Mouse (Mus musculus) stomach, embryonic 16.5 days (tissue): ENCODE results near the gene Slc1a5. TPM values are rescaled to one million over a fixed set of nuclear protein-coding genes. Genes with fewer than 3 reads are reported as not detected.
A peak's percentile ranks its signal among the peaks of the same experiment; 100 is the strongest.

Experiments
- ATAC-seq: fragments of 200-750 bp; cut with Nextera tagmentation; 2 replicates; pipeline ENCODE4 v1.8.0; 2017; ENCODE audit warnings: moderate number of reproducible peaks, moderate TSS enrichment; ENCODE audit not compliant: insufficient read depth, low FRiP score
- H3K27ac ChIP-seq: fragments of 300-500 bp; sonication (generic); 2 replicates; pipeline ENCODE4 v1.5.1; 2014; ENCODE audit warnings: low read length
- H3K27me3 ChIP-seq: fragments of 300-500 bp; sonication (generic); 2 replicates; pipeline ENCODE4 v1.6.1; 2014; ENCODE audit warnings: low read length, control low read depth, mixed read lengths; ENCODE audit not compliant: control insufficient read depth, insufficient read depth
- H3K36me3 ChIP-seq: fragments of 300-500 bp; sonication (generic); 2 replicates; pipeline ENCODE4 v1.6.1; 2014; ENCODE audit warnings: low read length; ENCODE audit not compliant: control insufficient read depth, insufficient read depth
- H3K4me1 ChIP-seq: fragments of 300-500 bp; sonication (generic); 2 replicates; pipeline ENCODE4 v1.6.1; 2014; ENCODE audit warnings: low read length, control low read depth, mixed read lengths; ENCODE audit not compliant: control insufficient read depth, insufficient read depth
- H3K4me2 ChIP-seq: fragments of 300-500 bp; sonication (generic); 2 replicates; pipeline ENCODE4 v1.6.1; 2014; ENCODE audit warnings: low read depth, low read length, mixed read lengths
- H3K4me3 ChIP-seq: fragments of 300-500 bp; sonication (generic); replicated peaks from 2 replicates; pipeline ENCODE4 v1.5.1; 2014; ENCODE audit warnings: mild to moderate bottlenecking, low read length
- H3K9ac ChIP-seq: fragments of 300-500 bp; sonication (generic); 2 replicates; pipeline ENCODE4 v1.6.1; 2014; ENCODE audit warnings: low read length
- H3K9me3 ChIP-seq: fragments of 300-500 bp; sonication (generic); replicated peaks from 2 replicates; pipeline ENCODE4 v1.6.1; 2016; ENCODE audit warnings: low read length, control low read depth; ENCODE audit not compliant: control insufficient read depth
- WGBS: fragments of 180-500 bp; shearing (Covaris S2); extraction: QIAGEN DNeasy Blood & Tissue Kit; methylation state at CpG from one replicate; pipeline ENCODE4 v1.1.7; 2014; 5-methylcytosine and 5-hydroxymethylcytosine counted together
- polyA plus RNA-seq: library from polyadenylated mRNA; unstranded; fragments of >200 nt; fragmentation: Nextera tagmentation; extraction: Ambion mirVana; gene quantifications from 2 replicates; pipeline ENCODE4 v1.2.1, GENCODE M21; 2015

The Slc1a5 gene
- polyA plus RNA-seq, 1 experiment from 2014 or later: 46.6 TPM

GRCm38 (mm10) chr7:16838804-16839426 lies 57.8 kb downstream of the Slc1a5 start:
- Histone ChIP-seq H3K4me2 (no peak overlapping the region), H3K27me3 (no peaks in the 10 kb centered on the region), H3K27ac (no peak overlapping the region), H3K9ac (no peak overlapping the region), H3K4me3 (no peak overlapping the region), H3K9me3 (no peaks in the 10 kb centered on the region), H3K4me1 (peaks cover 12% of the 10 kb centered on the region), H3K36me3 (peaks cover 25% of the 10 kb centered on the region)
- WGBS: 73% methylated on average over 6 of the region's 6 CpGs
- ATAC-seq: no peak

GRCm38 (mm10) chr7:16839427-16840108 lies 58.4 kb downstream of the Slc1a5 start:
- H3K36me3 ChIP-seq: peaks cover 25% of the 10 kb centered on the region
- no peaks in the 10 kb centered on the region for H3K27me3 ChIP-seq
- H3K9me3 ChIP-seq: no peaks in the 10 kb centered on the region
- peaks cover 17% of the 10 kb centered on the region for H3K4me1 ChIP-seq
- H3K4me3 ChIP-seq: no peak overlapping the region
- 91% methylated on average over 12 of the region's 12 CpGs for WGBS
- no peak overlapping the region for H3K4me2 ChIP-seq
- ATAC-seq: no peak
- H3K27ac ChIP-seq: no peak overlapping the region
- no peak overlapping the region for H3K9ac ChIP-seq

- Histone ChIP-seq H3K27ac (no peak overlapping the region), H3K27me3 (no peaks in the 10 kb centered on the region), H3K4me1 (peaks cover 21% of the 10 kb centered on the region), H3K9me3 (no peaks in the 10 kb centered on the region), H3K36me3 (peaks cover 22% of the 10 kb centered on the region), H3K9ac (no peak overlapping the region), H3K4me3 (no peak overlapping the region), H3K4me2 (no peak overlapping the region)
- ATAC-seq: no peak
- 83% methylated on average over 2 of the region's 2 CpGs for WGBS
Measured at GRCm38 (mm10) chr7:16840109-16840491, 59.0 kb downstream of the Slc1a5 start.

GRCm38 (mm10) chr7:16841078-16841477 lies 59.9 kb downstream of the Slc1a5 start:
- ATAC-seq: no peak
- WGBS: 68% methylated on average over 4 of the region's 4 CpGs
- Histone ChIP-seq H3K9ac (no peak overlapping the region), H3K27me3 (no peaks in the 10 kb centered on the region), H3K4me2 (no peak overlapping the region), H3K27ac (peak overlapping the region; percentile 88; the same call in 1 of the 2 replicates), H3K4me1 (peaks cover 30% of the 10 kb centered on the region), H3K9me3 (no peaks in the 10 kb centered on the region), H3K4me3 (no peak overlapping the region), H3K36me3 (peaks cover 22% of the 10 kb centered on the region)

GRCm38 (mm10) chr7:16841561-16842560 lies 60.7 kb downstream of the Slc1a5 start:
- Histone ChIP-seq H3K9me3 (no peaks in the 10 kb centered on the region), H3K36me3 (peaks cover 20% of the 10 kb centered on the region), H3K4me2 (peak overlapping the region; percentile 94), H3K27me3 (no peaks in the 10 kb centered on the region), H3K9ac (peak overlapping the region; percentile 86), H3K4me3 (peak overlapping the region; percentile 61; the same call in 1 of the 2 replicates), H3K4me1 (peaks cover 30% of the 10 kb centered on the region), H3K27ac (peak overlapping the region; percentile 88)
- no peak for ATAC-seq
- 35% methylated on average over 11 of the region's 11 CpGs for WGBS

GRCm38 (mm10) chr7:16842645-16843063 lies 61.5 kb downstream of the Slc1a5 start, which contains the start of gene Prkd2:
Gene Prkd2, plus strand, starts transcription at chr7:16842902.
- 0% methylated on average over 32 of the region's 32 CpGs for WGBS
- H3K4me2 ChIP-seq: peak within 1 kb of the TSS; percentile 94
- H3K4me3 ChIP-seq: peak within 1 kb of the TSS; percentile 61
- H3K9ac ChIP-seq: peak within 1 kb of the TSS; percentile 86
- no peaks in the 10 kb centered on the region for H3K27me3 ChIP-seq
- H3K36me3 ChIP-seq: peaks cover 13% of the 10 kb centered on the region
- peak within 1 kb of the TSS; percentile 88 for H3K27ac ChIP-seq
- H3K9me3 ChIP-seq: no peaks in the 10 kb centered on the region
- ATAC-seq: peak; percentile 84
- peaks cover 30% of the 10 kb centered on the region for H3K4me1 ChIP-seq

GRCm38 (mm10) chr7:16843441-16844171 lies 62.5 kb downstream of the Slc1a5 start:
- H3K4me1 ChIP-seq: peaks cover 30% of the 10 kb centered on the region
- no peaks in the 10 kb centered on the region for H3K27me3 ChIP-seq
- H3K4me3 ChIP-seq: peak overlapping the region; percentile 61
- H3K27ac ChIP-seq: peak overlapping the region; percentile 88
- peak overlapping the region; percentile 86 for H3K9ac ChIP-seq
- no peak; the same call in 1 of the 2 replicates for ATAC-seq
- H3K4me2 ChIP-seq: peak overlapping the region; percentile 94
- H3K9me3 ChIP-seq: no peaks in the 10 kb centered on the region
- WGBS: 2% methylated on average over 33 of the region's 33 CpGs
- peaks cover 6% of the 10 kb centered on the region for H3K36me3 ChIP-seq

- H3K4me3 ChIP-seq: peak overlapping the region; percentile 61
- H3K9me3 ChIP-seq: no peaks in the 10 kb centered on the region
- H3K36me3 ChIP-seq: peaks cover 13% of the 10 kb centered on the region
- peak overlapping the region; percentile 88 for H3K27ac ChIP-seq
- peak overlapping the region; percentile 94 for H3K4me2 ChIP-seq
- H3K9ac ChIP-seq: peak overlapping the region; percentile 86
- WGBS: 48% methylated on average over 3 of the region's 3 CpGs
- H3K27me3 ChIP-seq: no peaks in the 10 kb centered on the region
- peaks cover 30% of the 10 kb centered on the region for H3K4me1 ChIP-seq
- no peak for ATAC-seq
Measured at GRCm38 (mm10) chr7:16844696-16845071, 63.5 kb downstream of the Slc1a5 start.
